Mouse (Mus musculus) urinary bladder, postnatal 36 days (tissue): Measurements from ENCODE around the gene Sult4a1.
A peak's percentile ranks its signal among the peaks of the same experiment; 100 is the strongest.

Source experiments
- DNase-seq, 2 experiments: peaks; one replicate each; pipeline ENCODE4 v3.0.0; 2022; ENCODE audit warnings: low spot score in 2 of 2, mixed read lengths in 1 of 2

Sult4a1 gene

GRCm38 (mm10) chr15:84096051-84096450 lies 9.5 kb downstream of the Sult4a1 start:
- DNase-seq = no peak

DNA sequence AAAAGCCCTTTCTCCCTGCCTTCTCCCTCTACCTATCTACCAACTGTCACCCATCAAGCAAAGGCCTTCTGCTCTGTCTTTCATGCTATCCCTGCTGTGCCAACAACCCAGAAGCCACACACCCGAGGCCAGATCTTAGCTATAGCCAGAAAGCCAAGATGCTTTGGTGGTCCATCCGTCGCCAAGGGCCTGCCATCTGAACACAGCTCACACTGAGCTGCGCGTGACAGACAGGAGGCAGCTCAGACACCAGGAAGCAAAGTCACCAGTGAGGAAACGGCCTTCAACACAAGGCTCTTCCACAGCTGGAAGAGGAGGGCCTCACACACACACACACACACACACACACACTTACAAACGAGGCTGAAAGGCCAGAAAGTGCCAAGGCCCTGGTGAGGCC lies 10.6 kb downstream of the Sult4a1 start:
- no peak for DNase-seq

DNA sequence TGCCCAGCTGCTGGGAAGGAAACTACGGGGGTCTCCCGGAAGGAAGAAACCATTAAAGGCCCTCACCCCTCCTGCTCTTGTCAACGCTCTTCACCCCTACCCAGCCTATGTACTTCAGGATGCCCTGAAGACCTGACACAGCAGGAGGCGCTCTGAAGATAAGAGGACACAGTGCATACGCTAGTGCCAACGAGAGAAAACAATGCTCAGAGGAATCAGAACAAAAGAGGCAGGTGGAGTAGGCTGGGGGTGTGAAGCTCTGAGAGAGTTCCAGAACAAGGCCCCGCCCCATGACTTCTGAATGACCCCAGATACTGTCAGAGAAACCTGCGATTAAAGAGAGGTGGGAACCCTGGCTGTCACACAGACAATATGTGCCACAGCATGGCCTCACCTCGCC lies 18.8 kb downstream of the Sult4a1 start:
- no peak for DNase-seq

DNA sequence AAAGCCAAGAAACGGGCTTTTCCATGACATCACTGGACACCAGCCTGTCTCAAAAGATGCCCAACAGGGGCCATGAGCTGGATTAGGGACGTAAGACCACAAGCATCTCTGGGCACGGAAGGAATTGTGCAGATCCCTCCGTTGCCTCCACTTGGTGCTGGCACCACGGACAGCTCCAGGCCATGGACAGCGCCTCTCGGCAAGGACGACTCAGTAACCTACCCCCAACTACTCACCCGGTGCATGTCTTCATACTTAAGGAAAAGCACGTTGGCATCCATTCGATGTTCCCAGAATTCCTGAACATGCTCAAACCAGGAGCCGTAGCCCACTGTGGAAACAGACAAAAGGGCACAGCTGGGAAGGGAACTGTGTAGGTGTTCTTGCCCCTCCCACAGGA lies 19.2 kb downstream of the Sult4a1 start:
- DNase-seq = no peak

GRCm38 (mm10) chr15:84080069-84080468 lies 25.5 kb downstream of the Sult4a1 start:
- no peak for DNase-seq

DNA sequence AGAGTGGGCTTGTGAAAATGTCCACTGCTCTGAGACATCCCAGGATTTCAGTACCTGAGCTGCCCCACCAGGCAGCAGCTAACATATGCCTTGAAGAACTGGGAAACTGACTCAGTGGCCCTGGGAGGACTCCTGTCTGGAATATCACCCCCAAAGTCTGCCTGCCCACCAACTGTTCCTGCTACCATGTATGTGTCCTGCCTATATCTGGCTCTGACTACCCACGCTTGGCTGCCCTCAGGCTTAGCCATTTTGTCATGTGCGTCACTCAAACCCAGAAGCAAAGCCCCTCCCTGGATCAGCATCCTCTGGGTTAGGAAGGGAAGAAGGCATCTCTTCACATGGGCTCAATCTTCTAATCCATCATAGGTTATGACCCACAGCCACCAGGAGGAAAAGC lies 26.0 kb downstream of the Sult4a1 start:
- no peak for DNase-seq

- DNase-seq = no peak
Observed at GRCm38 (mm10) chr15:84078667-84079066, 26.9 kb downstream of the Sult4a1 start.

DNA sequence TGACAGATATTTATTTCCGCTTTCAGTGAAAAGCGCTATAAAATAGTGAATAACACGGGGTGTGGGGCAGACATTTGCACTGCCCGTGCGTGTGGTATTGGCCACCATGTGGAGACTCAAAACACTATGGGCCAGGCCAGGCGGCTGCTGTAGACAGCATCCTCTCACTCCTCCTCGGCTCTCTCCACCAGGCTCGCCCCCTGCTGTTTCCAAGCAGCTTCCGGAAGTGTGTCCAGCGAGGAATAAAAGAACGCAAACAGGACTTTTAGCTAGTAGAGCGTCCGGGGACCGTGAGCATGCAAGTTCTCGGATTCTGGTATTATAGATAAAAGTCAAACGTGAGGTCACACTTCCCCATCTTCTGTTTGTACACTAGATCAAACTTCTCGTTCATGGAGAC lies 28.4 kb downstream of the Sult4a1 start:
- DNase-seq = no peak

GRCm38 (mm10) chr15:84074705-84075185 lies 30.8 kb downstream of the Sult4a1 start:
- no peak for DNase-seq

GRCm38 (mm10) chr15:84073911-84074704 lies 31.4 kb downstream of the Sult4a1 start:
- peak; percentile 34 to 38 for DNase-seq

DNA sequence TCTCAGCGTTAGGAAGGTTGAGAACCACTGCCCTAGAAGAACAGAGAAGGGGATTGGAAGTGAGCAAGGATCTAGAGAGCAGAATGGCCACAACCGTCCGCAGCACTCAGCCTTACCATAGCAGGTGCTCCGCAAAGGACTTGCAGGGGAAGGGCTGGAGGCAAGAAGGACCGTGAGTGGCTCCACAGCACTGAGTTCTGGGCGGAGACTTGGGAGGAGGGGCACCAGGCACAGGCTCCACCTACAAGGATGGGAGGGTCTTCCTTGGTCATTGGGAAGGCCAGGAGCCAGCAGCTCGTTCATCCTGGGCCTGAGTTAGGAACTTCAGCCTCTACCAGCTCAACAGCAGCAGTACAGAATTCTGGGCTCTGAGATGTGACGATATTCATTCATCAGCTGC lies 32.5 kb downstream of the Sult4a1 start:
- DNase-seq = no peak

GRCm38 (mm10) chr15:84072226-84072625 lies 33.3 kb downstream of the Sult4a1 start:
- peak in 1 of 2 experiments; percentile 25 for DNase-seq

DNA sequence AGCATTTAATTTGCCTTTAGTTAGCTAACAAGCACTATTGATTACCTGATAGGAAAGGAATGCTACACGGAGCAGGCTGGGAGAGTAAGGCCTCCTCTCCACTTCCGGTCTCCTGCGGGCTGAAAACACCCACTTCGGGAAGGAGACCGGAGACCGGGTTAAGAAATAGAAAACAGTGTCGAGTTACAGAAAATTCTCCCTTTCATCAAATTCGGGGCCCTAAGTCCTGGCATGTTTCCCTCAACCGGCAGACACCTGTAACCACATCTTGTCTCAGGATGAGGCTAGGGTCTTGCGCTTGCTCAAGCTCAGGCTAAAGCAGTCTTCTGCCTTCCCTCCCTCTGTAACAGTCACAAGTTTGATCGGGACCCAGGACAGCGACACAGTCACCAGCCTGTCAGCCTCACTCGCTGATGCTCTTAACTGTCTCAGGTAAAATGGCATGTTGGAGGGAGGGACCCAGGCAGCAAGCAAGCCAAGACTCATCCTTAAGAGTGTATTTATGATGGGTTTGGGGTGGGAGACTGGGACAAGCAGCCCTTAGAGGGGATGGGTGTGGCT lies 35.4 kb downstream of the Sult4a1 start:
- DNase-seq = no peak

DNA sequence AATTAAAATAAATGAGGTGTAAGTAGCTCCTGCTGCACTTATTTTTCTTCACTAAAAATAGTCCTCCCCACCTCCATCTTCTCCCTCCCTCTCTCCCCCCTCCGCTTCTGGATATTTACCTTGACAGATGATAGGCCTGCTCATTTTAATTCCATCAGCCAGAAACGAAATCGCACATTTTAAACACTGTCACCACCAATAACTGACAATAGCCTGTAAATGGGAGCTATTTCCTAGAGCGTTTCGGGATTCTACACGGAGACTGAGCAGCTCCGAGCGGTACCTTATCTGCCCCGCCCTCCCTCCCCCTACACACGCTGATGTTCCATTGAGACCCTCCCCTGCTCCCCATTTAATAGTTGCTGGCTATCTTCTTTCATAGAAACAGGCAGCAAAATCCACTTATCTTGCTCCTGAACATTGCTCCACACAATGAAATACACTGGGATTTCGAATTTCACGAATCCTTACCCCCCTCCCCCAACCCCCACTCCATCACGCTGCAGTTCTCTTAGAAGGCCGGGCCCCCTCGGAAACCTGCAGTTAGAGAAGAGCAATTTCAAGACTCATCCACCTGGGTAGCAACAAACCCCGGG lies 36.0 kb downstream of the Sult4a1 start:
- no peak for DNase-seq

DNA sequence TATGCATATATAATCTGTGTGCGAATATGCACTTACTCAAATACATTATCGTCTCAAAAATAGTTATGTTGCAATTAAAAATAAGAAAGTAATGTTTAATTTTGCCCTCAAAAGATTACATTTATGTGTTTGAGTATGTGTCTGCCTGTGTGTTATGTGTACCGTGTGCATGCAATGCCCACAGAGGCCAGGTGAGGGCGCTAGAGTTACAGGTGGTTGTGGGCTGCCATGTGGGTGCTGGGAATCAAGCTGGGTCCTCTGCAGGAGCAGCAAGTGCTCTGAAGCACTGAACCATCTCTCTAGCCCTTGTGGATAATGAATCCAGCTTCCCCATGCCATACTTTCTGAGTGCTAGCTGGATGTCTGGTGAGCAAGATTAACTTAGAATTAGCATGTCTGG lies 39.9 kb downstream of the Sult4a1 start:
- DNase-seq = no peak

- no peak for DNase-seq
Observed at GRCm38 (mm10) chr15:84065140-84065539, 40.4 kb downstream of the Sult4a1 start, which contains the start of gene Efcab6. Efcab6 (minus strand) TSS chr15:84065379.

DNA sequence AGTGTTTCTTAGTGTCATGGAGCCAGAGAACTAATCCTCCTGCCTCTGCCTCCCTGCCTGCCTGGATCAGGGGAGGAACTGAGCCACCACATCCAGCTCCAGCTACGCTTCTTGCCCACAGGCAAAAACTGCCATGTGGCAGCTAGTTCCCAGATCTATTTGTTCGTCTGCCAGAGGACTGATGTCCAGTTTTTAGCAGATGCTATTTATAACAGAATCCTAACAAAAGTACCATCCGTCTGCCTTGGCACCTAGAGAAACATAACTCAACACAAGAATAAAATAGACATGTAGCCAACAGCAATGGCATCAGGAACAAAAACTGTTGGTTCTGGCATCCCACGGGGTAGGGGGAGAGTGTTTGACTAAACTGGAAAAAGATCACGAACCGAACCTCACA lies 46.7 kb downstream of the Sult4a1 start:
- DNase-seq = no peak

DNA sequence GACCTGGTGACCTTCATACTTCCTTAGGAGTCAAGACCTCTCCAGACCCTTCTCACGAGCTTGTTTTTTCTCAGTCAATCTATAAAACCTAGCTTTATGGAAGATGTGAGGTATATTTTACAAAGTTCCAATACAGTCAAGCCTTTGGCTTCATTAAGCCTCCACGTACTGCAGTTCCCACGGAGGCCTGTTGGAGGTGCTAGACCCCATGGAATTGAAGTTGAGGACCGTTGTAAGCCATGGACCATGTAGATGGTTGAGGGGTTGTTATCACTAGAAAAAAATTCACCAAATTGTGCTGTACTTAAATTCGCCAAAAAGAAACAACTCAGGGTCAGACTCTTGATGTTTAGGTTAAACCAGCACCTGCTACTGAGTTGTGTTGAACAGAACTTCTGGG lies 49.5 kb downstream of the Sult4a1 start:
- DNase-seq = no peak

DNA sequence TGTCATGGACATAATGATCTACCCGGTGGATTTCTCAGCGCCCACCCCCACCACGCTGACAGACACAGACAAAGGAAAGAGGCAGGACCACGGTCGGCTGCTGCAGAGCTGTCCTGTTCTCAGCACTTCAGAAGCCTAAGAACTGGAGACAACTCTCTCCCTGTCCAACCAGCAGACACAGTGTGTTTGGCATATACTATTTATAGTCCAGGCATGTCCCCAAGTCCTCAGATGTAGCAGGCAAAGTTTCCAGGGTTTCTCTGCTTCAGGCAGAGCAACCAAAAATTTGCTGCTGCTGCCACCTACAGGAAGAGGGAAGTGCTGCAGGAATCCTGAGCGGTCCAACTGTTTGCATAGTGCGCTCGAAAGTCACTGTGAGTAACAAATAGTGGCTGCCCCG lies 51.7 kb downstream of the Sult4a1 start:
- DNase-seq = peak; percentile 73

GRCm38 (mm10) chr15:84053240-84053639 lies 52.3 kb downstream of the Sult4a1 start:
- no peak for DNase-seq

- DNase-seq = no peak
Observed at GRCm38 (mm10) chr15:84052390-84052789, 53.2 kb downstream of the Sult4a1 start.

- no peak for DNase-seq
Observed at GRCm38 (mm10) chr15:84049570-84049969, 56.0 kb downstream of the Sult4a1 start.

- no peak for DNase-seq
Observed at GRCm38 (mm10) chr15:84045562-84045961, 60.0 kb downstream of the Sult4a1 start.
